Mouse (Mus musculus): ENCODE measurements around the gene Tmem273. TPM values are rescaled to one million over a fixed set of nuclear protein-coding genes. Genes with fewer than 3 reads are reported as not detected.

Gene Tmem273
- polyA plus RNA-seq, 1 experiment from 2014 or later = 0.56 TPM

- no peaks in the 10 kb centered on the region for H3K9me3 ChIP-seq
- H3K4me2 ChIP-seq (replicated peaks) = no peak overlapping the region
- no peak overlapping the region for H3K9ac ChIP-seq (replicated peaks)
- H3K4me1 ChIP-seq = no peaks in the 10 kb centered on the region
- no peaks in the 10 kb centered on the region for H3K36me3 ChIP-seq
- H3K27ac ChIP-seq (replicated peaks) = no peak overlapping the region
- ATAC-seq (ENCODE audit: low FRiP score, low read depth) = no peak
- 76% methylated on average over 4 of the region's 4 CpGs for WGBS
- H3K4me3 ChIP-seq = no peak overlapping the region
- H3K27me3 ChIP-seq = no peaks in the 10 kb centered on the region
Measured at GRCm38 (mm10) chr14:32816533-32816932, 30.8 kb downstream of the Tmem273 start.

DNA sequence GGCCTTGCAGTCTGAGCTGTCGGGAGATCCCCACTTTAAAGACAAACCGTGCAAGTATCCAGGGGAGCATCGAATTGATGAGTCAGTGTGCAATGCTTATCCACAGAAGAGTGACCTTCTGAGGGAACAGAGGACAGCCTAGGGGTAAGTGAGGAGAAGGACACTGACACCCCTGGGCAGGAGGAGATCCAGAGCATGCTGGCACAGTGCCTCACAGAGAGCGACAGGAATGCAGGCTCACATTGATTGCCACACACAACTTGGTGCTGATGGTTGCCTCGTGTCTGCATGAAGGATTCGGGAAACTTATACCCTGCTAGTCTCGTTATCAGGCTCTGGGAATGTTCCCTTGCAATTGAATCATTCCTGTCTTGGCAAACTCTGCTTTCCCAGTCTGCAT lies 31.5 kb downstream of the Tmem273 start:
- H3K27ac ChIP-seq (replicated peaks) = no peak overlapping the region
- no peak overlapping the region for H3K9ac ChIP-seq (replicated peaks)
- no peaks in the 10 kb centered on the region for H3K27me3 ChIP-seq
- no peak overlapping the region for H3K4me2 ChIP-seq (replicated peaks)
- no peaks in the 10 kb centered on the region for H3K36me3 ChIP-seq
- ATAC-seq (ENCODE audit: low FRiP score, low read depth) = no peak
- no peaks in the 10 kb centered on the region for H3K9me3 ChIP-seq
- no peaks in the 10 kb centered on the region for H3K4me1 ChIP-seq
- WGBS = 82% methylated on average over 7 of the region's 7 CpGs
- H3K4me3 ChIP-seq = no peak overlapping the region

- WGBS = 62% methylated on average over 1 of the region's 1 CpGs
- H3K9me3 ChIP-seq = no peaks in the 10 kb centered on the region
- H3K4me1 ChIP-seq = no peaks in the 10 kb centered on the region
- H3K36me3 ChIP-seq = no peaks in the 10 kb centered on the region
- no peak overlapping the region for H3K9ac ChIP-seq (replicated peaks)
- H3K27ac ChIP-seq (replicated peaks) = no peak overlapping the region
- no peak overlapping the region for H3K4me2 ChIP-seq (replicated peaks)
- ATAC-seq (ENCODE audit: low FRiP score, low read depth) = no peak
- H3K4me3 ChIP-seq = no peak overlapping the region
- H3K27me3 ChIP-seq = no peaks in the 10 kb centered on the region
Measured at GRCm38 (mm10) chr14:32819297-32819696, 33.5 kb downstream of the Tmem273 start.

- no peaks in the 10 kb centered on the region; the same call in 1 of the 2 replicates for H3K27me3 ChIP-seq
- H3K9me3 ChIP-seq = no peaks in the 10 kb centered on the region
- peaks cover 9% of the 10 kb centered on the region for H3K4me1 ChIP-seq
- no peak overlapping the region for H3K4me3 ChIP-seq
- H3K4me2 ChIP-seq (replicated peaks) = no peak overlapping the region
- no peak overlapping the region for H3K9ac ChIP-seq (replicated peaks)
- H3K36me3 ChIP-seq = no peaks in the 10 kb centered on the region
- no peak for ATAC-seq (ENCODE audit: low FRiP score, low read depth)
- 89% methylated on average over 4 of the region's 4 CpGs for WGBS
- H3K27ac ChIP-seq (replicated peaks) = no peak overlapping the region
Measured at GRCm38 (mm10) chr14:32822812-32823211, 37.0 kb downstream of the Tmem273 start.

GRCm38 (mm10) chr14:32823861-32824260 lies 38.1 kb downstream of the Tmem273 start:
- no peak for ATAC-seq (ENCODE audit: low FRiP score, low read depth)
- Histone ChIP-seq H3K9me3 (no peaks in the 10 kb centered on the region), H3K27me3 (no peaks in the 10 kb centered on the region; the same call in 1 of the 2 replicates), H3K27ac (replicated peaks) (no peak overlapping the region), H3K4me2 (replicated peaks) (no peak overlapping the region), H3K4me3 (no peak overlapping the region), H3K9ac (replicated peaks) (no peak overlapping the region), H3K4me1 (peaks cover 9% of the 10 kb centered on the region), H3K36me3 (no peaks in the 10 kb centered on the region)
- 87% methylated on average over 3 of the region's 3 CpGs for WGBS

DNA sequence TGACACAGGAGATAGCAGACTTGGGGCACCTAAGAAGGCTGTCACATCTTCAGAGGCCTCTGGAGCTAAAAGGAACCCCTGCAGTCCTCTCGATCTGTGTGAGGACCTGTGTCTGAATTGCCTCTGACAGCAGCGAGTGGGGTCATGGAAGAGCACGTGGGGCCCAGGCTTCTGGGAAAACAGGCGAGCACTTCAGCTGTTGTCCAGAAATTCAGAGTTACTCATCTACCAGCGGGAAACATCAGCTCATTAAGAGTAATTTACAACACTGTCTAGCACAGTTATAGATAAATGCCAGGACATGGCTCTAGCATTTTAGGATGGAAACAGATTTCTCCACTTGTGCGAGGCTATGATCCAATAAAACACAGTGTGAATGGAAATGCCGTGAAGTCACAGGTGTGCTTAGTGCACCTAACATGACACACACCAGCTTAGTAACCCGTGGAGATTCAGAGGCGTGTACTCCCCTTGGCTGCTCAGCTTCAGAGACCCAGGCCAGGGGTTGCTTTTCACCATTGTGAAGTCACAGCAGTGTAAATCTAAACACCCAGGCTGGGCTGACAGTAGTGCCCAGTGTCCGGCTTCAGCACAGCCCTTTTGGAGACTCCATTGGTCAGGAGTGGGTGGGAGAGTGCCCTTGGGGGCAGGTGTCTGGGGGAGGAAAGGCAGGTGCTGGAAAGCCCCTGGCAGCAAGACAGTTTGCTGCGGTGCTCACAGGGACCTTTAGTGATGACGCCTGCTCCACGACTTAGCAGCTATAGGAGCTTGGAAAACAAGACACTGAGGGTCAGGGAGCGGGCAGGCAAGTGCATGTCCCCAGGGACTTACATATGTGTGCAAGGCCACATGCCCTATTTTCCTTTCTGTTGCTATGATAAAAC lies 38.7 kb downstream of the Tmem273 start:
- peaks cover 9% of the 10 kb centered on the region for H3K4me1 ChIP-seq
- H3K4me2 ChIP-seq (replicated peaks) = no peak overlapping the region
- no peaks in the 10 kb centered on the region; the same call in 1 of the 2 replicates for H3K27me3 ChIP-seq
- no peaks in the 10 kb centered on the region for H3K9me3 ChIP-seq
- 62% methylated on average over 14 of the region's 14 CpGs for WGBS
- H3K4me3 ChIP-seq = no peak overlapping the region
- ATAC-seq (ENCODE audit: low FRiP score, low read depth) = no peak
- H3K27ac ChIP-seq (replicated peaks) = no peak overlapping the region
- no peak overlapping the region for H3K9ac ChIP-seq (replicated peaks)
- H3K36me3 ChIP-seq = no peaks in the 10 kb centered on the region

DNA sequence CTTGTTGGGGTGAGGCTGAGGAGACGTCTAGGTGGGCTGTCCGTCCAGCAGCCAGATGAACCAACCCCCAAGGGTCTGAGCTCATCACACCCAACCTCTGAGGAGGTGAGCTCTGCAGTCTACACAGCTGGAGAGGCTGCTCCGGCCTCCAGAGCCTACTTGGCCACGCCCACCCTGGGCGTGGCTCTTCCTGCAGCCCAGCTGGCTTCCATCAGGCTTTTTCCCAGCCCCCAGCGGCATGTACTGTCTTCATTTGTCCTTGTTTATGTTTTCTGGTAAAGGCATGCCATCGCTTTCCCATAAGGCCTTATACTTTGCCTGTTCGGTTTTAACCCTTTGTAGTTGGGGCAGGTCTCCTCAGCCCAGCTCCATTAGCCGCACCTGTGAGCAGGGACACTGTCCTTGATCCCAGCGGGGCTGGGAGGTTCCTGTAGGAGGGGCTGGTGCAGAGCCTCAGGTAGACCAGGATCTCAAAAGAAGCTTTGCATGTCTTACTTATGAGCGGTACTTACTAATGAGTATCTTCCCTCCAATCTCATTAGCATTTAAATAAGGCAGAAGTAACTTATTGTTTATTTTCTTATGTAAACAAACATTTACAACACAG lies 39.8 kb downstream of the Tmem273 start:
- Histone ChIP-seq H3K9ac (replicated peaks) (no peak overlapping the region), H3K4me3 (no peak overlapping the region), H3K4me2 (replicated peaks) (peak overlapping the region; percentile 9; the same call in 1 of the 2 replicates), H3K36me3 (no peaks in the 10 kb centered on the region), H3K9me3 (no peaks in the 10 kb centered on the region), H3K27me3 (no peaks in the 10 kb centered on the region; the same call in 1 of the 2 replicates), H3K4me1 (peaks cover 9% of the 10 kb centered on the region), H3K27ac (replicated peaks) (no peak overlapping the region)
- peak; percentile 52; the same call in 1 of the 2 replicates for ATAC-seq (ENCODE audit: low FRiP score, low read depth)
- WGBS = 8% methylated on average over 11 of the region's 11 CpGs

- Histone ChIP-seq H3K27ac (replicated peaks) (no peak overlapping the region), H3K27me3 (no peaks in the 10 kb centered on the region; the same call in 1 of the 2 replicates), H3K4me3 (no peak overlapping the region), H3K4me1 (peaks cover 9% of the 10 kb centered on the region), H3K4me2 (replicated peaks) (no peak overlapping the region), H3K9me3 (no peaks in the 10 kb centered on the region), H3K36me3 (no peaks in the 10 kb centered on the region), H3K9ac (replicated peaks) (no peak overlapping the region)
- 65% methylated on average over 4 of the region's 4 CpGs for WGBS
- ATAC-seq (ENCODE audit: low FRiP score, low read depth) = no peak
Measured at GRCm38 (mm10) chr14:32827165-32827564, 41.4 kb downstream of the Tmem273 start.

DNA sequence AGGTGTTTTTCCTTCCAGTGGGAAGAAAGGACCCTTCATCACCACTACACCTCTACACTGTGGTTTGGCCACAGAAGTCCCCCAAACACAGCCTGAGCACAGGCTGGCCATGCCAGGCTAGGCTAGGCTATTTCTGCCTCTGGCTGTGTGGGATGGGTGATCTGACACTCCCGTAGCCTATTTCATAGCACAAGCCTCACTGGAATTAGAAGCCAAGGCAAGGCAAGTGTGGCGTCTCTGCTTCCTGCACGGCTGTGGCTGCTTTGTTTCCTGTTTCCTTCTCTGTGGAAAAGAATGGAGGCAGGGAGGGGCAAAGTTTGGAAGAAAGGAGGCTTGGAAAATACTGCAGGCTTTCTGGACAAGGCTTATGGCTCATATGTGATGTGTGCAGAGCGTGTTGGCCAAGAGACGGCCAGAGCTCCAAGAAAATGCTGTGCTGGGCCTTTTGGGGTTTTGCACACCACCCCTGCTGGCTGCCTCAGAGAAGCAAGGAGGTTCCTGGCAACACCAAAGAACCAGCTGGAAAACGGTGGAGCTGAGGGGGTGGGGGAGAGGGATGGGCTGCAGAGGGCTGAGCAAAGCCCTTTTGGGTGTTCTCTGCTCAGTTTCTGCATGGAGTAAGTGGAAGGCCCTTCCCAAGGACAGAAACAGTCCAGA lies 42.4 kb downstream of the Tmem273 start:
- no peak overlapping the region for H3K9ac ChIP-seq (replicated peaks)
- H3K4me3 ChIP-seq = no peak overlapping the region
- no peak for ATAC-seq (ENCODE audit: low FRiP score, low read depth)
- no peak overlapping the region for H3K4me2 ChIP-seq (replicated peaks)
- H3K27me3 ChIP-seq = no peaks in the 10 kb centered on the region; the same call in 1 of the 2 replicates
- H3K36me3 ChIP-seq = no peaks in the 10 kb centered on the region
- 60% methylated on average over 6 of the region's 6 CpGs for WGBS
- H3K4me1 ChIP-seq = peaks cover 9% of the 10 kb centered on the region
- H3K27ac ChIP-seq (replicated peaks) = no peak overlapping the region
- no peaks in the 10 kb centered on the region for H3K9me3 ChIP-seq

GRCm38 (mm10) chr14:32833847-32834246 lies 48.1 kb downstream of the Tmem273 start, which contains the start of gene Fam170b:
TSS of gene Fam170b (plus strand) at chr14:32833962.
- ATAC-seq (ENCODE audit: low FRiP score, low read depth) = no peak
- no peak within 1 kb of the TSS for H3K27ac ChIP-seq (replicated peaks)
- H3K9me3 ChIP-seq = no peaks in the 10 kb centered on the region
- H3K36me3 ChIP-seq = no peaks in the 10 kb centered on the region
- no peaks in the 10 kb centered on the region for H3K4me1 ChIP-seq
- H3K9ac ChIP-seq (replicated peaks) = no peak within 1 kb of the TSS
- WGBS = 81% methylated on average over 8 of the region's 8 CpGs
- no peak within 1 kb of the TSS for H3K4me3 ChIP-seq
- H3K4me2 ChIP-seq (replicated peaks) = no peak within 1 kb of the TSS
- H3K27me3 ChIP-seq = no peaks in the 10 kb centered on the region; the same call in 1 of the 2 replicates

- no peak for ATAC-seq (ENCODE audit: low FRiP score, low read depth)
- Histone ChIP-seq H3K9ac (replicated peaks) (no peak overlapping the region), H3K4me1 (no peaks in the 10 kb centered on the region), H3K27ac (replicated peaks) (no peak overlapping the region), H3K27me3 (no peaks in the 10 kb centered on the region; the same call in 1 of the 2 replicates), H3K9me3 (no peaks in the 10 kb centered on the region), H3K4me3 (no peak overlapping the region), H3K4me2 (replicated peaks) (no peak overlapping the region), H3K36me3 (no peaks in the 10 kb centered on the region)
- WGBS = 94% methylated on average over 14 of the region's 14 CpGs
Measured at GRCm38 (mm10) chr14:32835181-32835580, 49.4 kb downstream of the Tmem273 start.

- no peak overlapping the region for H3K27ac ChIP-seq (replicated peaks)
- H3K4me3 ChIP-seq = no peak overlapping the region
- H3K36me3 ChIP-seq = no peaks in the 10 kb centered on the region
Measured at GRCm38 (mm10) chr14:32835596-32835995, 49.8 kb downstream of the Tmem273 start.

More at GRCm38 (mm10) chr14:32835596-32835995, 49.8 kb downstream of the Tmem273 start:
- Histone ChIP-seq H3K9ac (replicated peaks) (no peak overlapping the region), H3K9me3 (no peaks in the 10 kb centered on the region), H3K4me1 (no peaks in the 10 kb centered on the region), H3K27me3 (no peaks in the 10 kb centered on the region; the same call in 1 of the 2 replicates), H3K4me2 (replicated peaks) (no peak overlapping the region)
- no peak for ATAC-seq (ENCODE audit: low FRiP score, low read depth)
- WGBS = 92% methylated on average over 14 of the region's 14 CpGs

All from midbrain, embryonic 12.5 days (tissue).